Mouse (Mus musculus) midbrain, embryonic 12.5 days (tissue): ENCODE results near the gene L2hgdh. TPM values are rescaled to one million over a fixed set of nuclear protein-coding genes. Genes with fewer than 3 reads are reported as not detected.
A peak's percentile ranks its signal among the peaks of the same experiment; 100 is the strongest.
"Not testable (repeated sequence)": the region's sequence is repeated elsewhere in the genome, so short reads cannot be mapped to it uniquely, and the experiment has no call there.

Experiments
- ATAC-seq: fragments of 200-750 bp; cut with Nextera tagmentation; 2 replicates; pipeline ENCODE4 v1.8.0; 2017; ENCODE audit warnings: low read depth, moderate TSS enrichment, moderate library complexity; ENCODE audit not compliant: low FRiP score
- H3K27ac ChIP-seq: fragments of 300-500 bp; sonication (generic); replicated peaks from 2 replicates; pipeline ENCODE4 v1.5.1; 2016; ENCODE audit warnings: mild to moderate bottlenecking
- H3K27me3 ChIP-seq: fragments of 300-500 bp; sonication (generic); 2 replicates; pipeline ENCODE4 v1.6.1; 2016; ENCODE audit warnings: mild to moderate bottlenecking
- H3K36me3 ChIP-seq: fragments of 300-500 bp; sonication (generic); 2 replicates; pipeline ENCODE4 v1.6.1; 2016
- H3K4me1 ChIP-seq: fragments of 300-500 bp; sonication (generic); 2 replicates; pipeline ENCODE4 v1.6.1; 2016
- H3K4me2 ChIP-seq: fragments of 300-500 bp; sonication (generic); replicated peaks from 2 replicates; pipeline ENCODE4 v1.6.1; 2016; ENCODE audit warnings: mild to moderate bottlenecking, moderate library complexity
- H3K4me3 ChIP-seq: fragments of 300-500 bp; sonication (generic); 2 replicates; pipeline ENCODE4 v1.5.1; 2016; ENCODE audit warnings: mild to moderate bottlenecking
- H3K9ac ChIP-seq: fragments of 300-500 bp; sonication (generic); replicated peaks from 2 replicates; pipeline ENCODE4 v1.6.1; 2016; ENCODE audit warnings: mild to moderate bottlenecking, moderate library complexity
- H3K9me3 ChIP-seq: fragments of 300-500 bp; sonication (generic); 2 replicates; pipeline ENCODE4 v1.6.1; 2016; ENCODE audit warnings: mild to moderate bottlenecking
- WGBS: fragments of 180-500 bp; shearing (Covaris S2); methylation state at CpG from one replicate; pipeline ENCODE4 v1.1.7; 2016; 5-methylcytosine and 5-hydroxymethylcytosine counted together
- polyA plus RNA-seq: library from polyadenylated mRNA; unstranded; fragments of >200 nt; fragmentation: Nextera tagmentation; extraction: Ambion mirVana; gene quantifications from 2 replicates; pipeline ENCODE4 v1.2.1, GENCODE M21; 2016

The L2hgdh gene
- polyA plus RNA-seq, 1 experiment from 2014 or later = 12.4 TPM

DNA sequence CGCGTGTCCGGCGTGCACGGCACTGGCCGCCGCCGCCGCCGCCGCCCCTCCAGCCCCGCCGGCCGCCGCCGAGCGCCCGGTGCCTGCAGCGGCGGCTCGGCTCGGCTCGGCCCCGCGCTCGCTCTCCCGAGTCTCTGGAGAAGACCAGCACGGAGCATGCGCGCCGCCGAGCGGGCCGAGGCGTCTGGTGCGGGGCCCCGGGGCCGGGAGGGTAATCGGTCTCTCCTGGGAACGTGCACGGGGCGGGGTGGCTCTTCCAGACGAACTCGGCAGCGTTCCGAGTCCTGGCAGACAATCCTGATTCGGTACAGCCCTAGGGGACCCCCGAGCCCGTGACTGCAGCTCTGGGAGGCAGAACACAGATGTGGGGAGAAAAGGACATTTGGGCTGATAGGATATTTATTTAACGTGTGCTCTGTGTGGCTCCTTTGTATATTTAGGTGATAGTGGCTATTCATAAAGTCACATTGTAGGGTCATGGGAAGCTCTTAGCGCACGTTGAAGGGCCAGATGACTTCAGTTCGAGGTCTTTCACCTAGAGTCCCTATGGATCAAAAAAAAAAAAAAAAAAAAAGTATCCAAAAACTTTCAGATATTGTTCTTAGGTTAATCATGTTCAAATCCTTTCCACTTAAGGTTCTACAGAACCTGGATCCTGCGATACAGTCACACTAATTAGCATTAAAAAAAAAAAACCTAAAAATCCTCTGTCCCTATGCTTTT is 42.4 kb downstream of the L2hgdh start:
- peak overlapping the region; percentile 94 for H3K9ac ChIP-seq
- no peaks in the 10 kb centered on the region for H3K9me3 ChIP-seq
- H3K4me3 ChIP-seq = peak overlapping the region; percentile 80
- under 1% methylated on average over 31 of the region's 54 CpGs for WGBS
- H3K27ac ChIP-seq = peak overlapping the region; percentile 97
- H3K27me3 ChIP-seq = no peaks in the 10 kb centered on the region; the same call in 1 of the 2 replicates
- peak overlapping the region; percentile 80 for H3K4me2 ChIP-seq
- H3K36me3 ChIP-seq = no peaks in the 10 kb centered on the region
- peaks cover 12% of the 10 kb centered on the region for H3K4me1 ChIP-seq
- peak; percentile 95 for ATAC-seq

DNA sequence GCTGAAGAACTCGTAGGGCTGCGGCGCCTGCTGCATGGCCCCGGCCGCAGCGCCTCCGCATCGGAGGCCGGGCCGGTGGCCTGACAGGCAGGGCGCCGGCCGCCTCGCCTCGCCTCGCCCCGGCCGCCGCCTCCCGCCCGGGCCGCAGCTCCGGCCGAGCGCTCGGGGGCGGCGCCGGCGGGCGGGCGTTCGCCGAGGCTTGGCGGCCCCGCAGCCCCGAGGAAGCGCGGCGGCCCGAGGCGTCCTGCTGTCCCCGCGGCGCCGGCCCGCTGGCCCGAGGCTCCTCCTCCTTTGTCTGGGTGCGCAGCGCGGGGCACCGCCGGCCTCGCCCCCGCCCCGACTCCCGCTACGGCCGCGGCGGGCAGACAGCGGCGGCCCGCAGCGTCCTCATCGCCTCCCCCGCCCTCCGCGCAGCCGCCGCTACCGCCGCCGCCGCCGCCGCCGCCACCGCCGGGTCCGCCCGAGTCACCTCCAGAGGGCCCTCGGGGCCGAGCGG is 43.1 kb downstream of the L2hgdh start, which contains the start of gene Sos2:
Sos2 (minus strand) TSS at position 287 of the 496 bp plus-strand sequence.
- H3K9ac ChIP-seq = peak within 1 kb of the TSS; percentile 94
- H3K4me1 ChIP-seq = peaks cover 12% of the 10 kb centered on the region
- peak within 1 kb of the TSS; percentile 97 for H3K27ac ChIP-seq
- under 1% methylated on average over 42 of the region's 85 CpGs for WGBS
- H3K4me2 ChIP-seq = peak within 1 kb of the TSS; percentile 80
- peak; percentile 89 for ATAC-seq
- no peaks in the 10 kb centered on the region for H3K9me3 ChIP-seq
- H3K4me3 ChIP-seq = peak within 1 kb of the TSS; percentile 80
- no peaks in the 10 kb centered on the region; the same call in 1 of the 2 replicates for H3K27me3 ChIP-seq
- no peaks in the 10 kb centered on the region for H3K36me3 ChIP-seq

DNA sequence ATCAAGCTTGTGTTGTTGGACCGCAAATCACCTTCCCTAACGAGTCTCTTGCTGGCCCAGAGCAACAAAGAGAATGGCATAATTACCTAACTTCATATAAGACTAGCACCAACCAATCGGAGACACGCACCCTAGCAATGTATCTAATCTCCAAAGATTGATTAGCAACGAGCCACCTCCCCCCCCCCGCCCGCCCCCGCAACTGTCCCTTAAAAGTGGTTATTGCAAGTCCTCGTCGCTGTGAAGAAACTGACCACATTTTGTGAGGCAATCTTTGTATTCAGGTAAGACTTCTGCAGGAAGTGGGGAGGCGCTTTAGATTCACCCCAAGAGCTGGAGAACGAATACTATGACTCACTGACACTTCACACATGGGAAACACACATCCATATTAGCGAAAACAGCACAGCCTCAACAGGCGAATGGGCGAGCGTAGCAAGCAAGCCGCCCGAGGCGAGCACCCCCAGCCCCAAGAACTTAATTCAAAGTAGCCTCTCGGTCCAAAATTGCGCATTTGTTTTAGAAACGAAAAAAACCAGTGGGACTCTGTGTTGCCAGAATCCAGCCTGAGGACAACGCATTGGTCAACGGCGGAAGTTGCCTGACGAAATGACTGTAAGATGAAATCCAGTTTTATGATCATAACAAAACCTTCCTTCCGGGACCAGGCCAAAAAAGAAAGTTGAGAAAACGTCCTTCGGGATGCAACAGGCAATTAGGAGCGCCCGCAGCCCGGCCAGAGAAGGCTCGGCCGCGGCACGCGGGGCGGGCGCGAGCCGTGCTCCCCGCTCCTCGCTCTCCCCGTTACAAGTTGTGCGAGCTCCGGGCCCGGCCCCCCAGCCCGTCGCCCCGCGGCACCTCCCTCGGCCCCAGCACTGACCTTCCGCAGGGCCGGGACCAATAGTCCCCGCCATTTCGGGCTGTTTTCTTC is 43.8 kb downstream of the L2hgdh start:
- ATAC-seq = peak; percentile 58; the same call in 1 of the 2 replicates
- Histone ChIP-seq H3K4me1 (peaks cover 12% of the 10 kb centered on the region), H3K9me3 (no peaks in the 10 kb centered on the region), H3K27ac (peak overlapping the region; percentile 97), H3K4me3 (peak overlapping the region; percentile 80), H3K9ac (peak overlapping the region; percentile 94), H3K4me2 (peak overlapping the region; percentile 80), H3K36me3 (no peaks in the 10 kb centered on the region), H3K27me3 (no peaks in the 10 kb centered on the region; the same call in 1 of the 2 replicates)
- under 1% methylated on average over 56 of the region's 56 CpGs for WGBS

DNA sequence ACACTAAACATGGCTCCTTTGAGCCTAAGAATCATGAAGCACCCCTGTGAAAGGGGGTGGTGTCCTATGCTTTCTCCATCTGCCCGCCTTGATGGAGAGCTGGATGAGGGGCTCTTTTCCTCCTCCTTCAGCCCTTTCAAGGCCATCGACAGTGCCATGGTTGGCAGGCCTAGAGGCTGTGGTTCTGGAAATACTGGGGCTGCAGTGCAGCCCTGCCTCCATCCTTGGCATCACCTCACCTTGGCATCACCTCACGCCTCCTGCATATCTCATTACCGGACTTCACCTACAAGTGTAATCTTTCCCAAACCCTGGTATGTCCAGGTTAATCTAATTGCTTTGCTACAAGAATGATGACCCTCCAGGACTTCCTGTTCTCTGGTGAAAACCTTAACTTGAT is 48.5 kb downstream of the L2hgdh start:
- no peak for ATAC-seq
- peaks cover 12% of the 10 kb centered on the region for H3K4me1 ChIP-seq
- H3K36me3 ChIP-seq = no peaks in the 10 kb centered on the region
- H3K4me2 ChIP-seq = no peak overlapping the region
- H3K9me3 ChIP-seq = no peaks in the 10 kb centered on the region
- H3K4me3 ChIP-seq = no peak overlapping the region
- H3K27me3 ChIP-seq = no peaks in the 10 kb centered on the region
- H3K9ac ChIP-seq = no peak overlapping the region
- 88% methylated on average over 4 of the region's 4 CpGs for WGBS
- H3K27ac ChIP-seq = no peak overlapping the region

DNA sequence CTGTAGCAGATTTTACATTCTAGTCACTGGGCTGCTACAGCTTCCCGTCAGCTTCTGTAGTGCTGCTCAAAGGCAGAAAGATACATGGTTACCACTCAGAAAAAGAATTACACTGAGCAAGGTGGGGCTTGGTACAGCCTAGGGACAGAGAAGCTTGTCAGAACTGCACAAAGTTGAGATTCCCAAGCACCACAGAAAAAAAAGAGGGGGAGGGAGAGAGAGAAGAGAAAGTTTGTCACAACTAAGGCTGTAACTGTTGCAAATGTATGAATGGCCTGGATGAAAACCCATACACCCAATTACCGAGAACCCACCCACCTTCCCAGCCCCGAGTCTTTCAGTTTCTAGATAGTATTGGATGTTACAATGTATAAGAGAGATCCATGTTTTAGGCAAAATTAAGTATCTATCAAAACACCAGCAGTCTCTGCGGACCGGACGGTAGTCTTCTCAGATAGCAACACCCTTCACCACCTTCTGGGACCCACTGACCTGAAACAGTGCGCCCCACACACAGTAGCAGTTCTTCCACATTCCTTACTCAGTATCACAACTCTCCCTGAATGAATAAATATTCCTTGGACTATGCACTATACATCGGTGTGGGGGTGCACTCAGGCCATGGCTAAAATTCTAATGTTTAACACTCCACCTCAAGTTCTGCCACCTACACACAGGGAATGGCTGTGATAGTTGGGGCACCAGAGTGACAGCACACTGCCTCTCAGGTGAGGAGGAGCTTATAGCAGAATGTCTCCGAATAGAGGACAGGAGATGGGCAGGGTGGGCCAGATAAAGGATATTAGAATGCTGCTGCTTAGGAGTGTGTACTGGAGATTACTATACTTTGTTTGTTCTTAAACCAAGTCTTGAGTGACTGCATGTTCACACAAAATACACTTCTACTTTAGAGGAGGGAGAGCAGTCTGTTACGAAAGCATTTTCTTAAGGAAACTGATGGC is 49.8 kb downstream of the L2hgdh start:
- no peak overlapping the region for H3K27ac ChIP-seq
- no peaks in the 10 kb centered on the region for H3K36me3 ChIP-seq
- H3K9me3 ChIP-seq = no peaks in the 10 kb centered on the region
- H3K4me1 ChIP-seq = peaks cover 3% of the 10 kb centered on the region; the same call in 1 of the 2 replicates
- no peak overlapping the region for H3K9ac ChIP-seq
- no peaks in the 10 kb centered on the region for H3K27me3 ChIP-seq
- ATAC-seq = no peak
- 90% methylated on average over 10 of the region's 10 CpGs for WGBS
- H3K4me2 ChIP-seq = no peak overlapping the region
- no peak overlapping the region for H3K4me3 ChIP-seq

DNA sequence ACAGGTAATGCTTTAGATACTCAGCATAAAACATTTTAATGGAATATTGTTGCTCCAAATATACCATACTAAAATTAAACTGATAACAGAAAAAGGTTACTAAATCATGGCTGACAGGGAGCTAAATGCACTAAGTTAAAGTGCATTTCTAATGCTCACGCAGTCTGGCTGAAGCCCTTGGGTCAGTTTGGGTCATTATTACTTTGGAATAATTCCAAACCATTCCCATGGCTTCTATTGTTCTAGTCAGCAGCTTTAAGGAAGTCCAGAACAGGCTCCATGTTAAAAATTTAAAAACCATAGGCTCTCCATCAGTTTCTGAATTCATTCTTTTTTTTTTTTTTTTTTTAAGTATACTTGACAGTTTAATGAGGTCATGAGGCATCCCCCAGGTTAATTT is 50.5 kb downstream of the L2hgdh start:
- no peak overlapping the region for H3K27ac ChIP-seq
- ATAC-seq = no peak
- H3K36me3 ChIP-seq = no peaks in the 10 kb centered on the region
- no peak overlapping the region for H3K4me3 ChIP-seq
- H3K4me2 ChIP-seq = no peak overlapping the region
- H3K9ac ChIP-seq = no peak overlapping the region
- 0 out of 2 replicates have a peak, but pooled peaks cover 2% of the 10 kb centered on the region for H3K4me1 ChIP-seq
- H3K9me3 ChIP-seq = no peaks in the 10 kb centered on the region
- no peaks in the 10 kb centered on the region for H3K27me3 ChIP-seq
- WGBS = 84% methylated on average over 1 of the region's 1 CpGs

DNA sequence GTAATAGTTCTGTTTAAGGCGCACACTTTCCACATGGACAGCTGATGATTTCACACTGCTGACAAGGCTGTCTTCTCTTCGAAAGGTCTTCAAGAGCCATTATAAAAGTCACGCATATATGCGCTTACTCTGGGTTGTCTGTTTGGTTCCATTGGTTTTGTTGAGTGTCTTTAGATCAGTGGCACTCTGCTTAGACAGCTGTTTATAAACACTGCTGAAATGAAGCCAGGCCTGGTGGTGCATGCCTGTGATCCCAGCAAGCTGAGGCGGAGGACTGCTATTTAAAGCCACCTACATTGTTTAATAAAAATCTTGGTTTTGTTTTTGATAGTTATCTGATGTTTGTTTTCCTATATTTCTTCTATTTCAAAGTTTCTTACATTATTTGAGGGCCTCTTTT is 58.0 kb downstream of the L2hgdh start:
- H3K4me3 ChIP-seq = no peak overlapping the region
- no peaks in the 10 kb centered on the region for H3K4me1 ChIP-seq
- no peak overlapping the region for H3K27ac ChIP-seq
- no peaks in the 10 kb centered on the region for H3K27me3 ChIP-seq
- H3K9me3 ChIP-seq = peaks cover 7% of the 10 kb centered on the region; the same call in 1 of the 2 replicates
- H3K4me2 ChIP-seq = no peak overlapping the region
- H3K9ac ChIP-seq = no peak overlapping the region
- ATAC-seq = no peak
- peaks cover 5% of the 10 kb centered on the region; the same call in 1 of the 2 replicates for H3K36me3 ChIP-seq
- 98% methylated on average over 5 of the region's 5 CpGs for WGBS

DNA sequence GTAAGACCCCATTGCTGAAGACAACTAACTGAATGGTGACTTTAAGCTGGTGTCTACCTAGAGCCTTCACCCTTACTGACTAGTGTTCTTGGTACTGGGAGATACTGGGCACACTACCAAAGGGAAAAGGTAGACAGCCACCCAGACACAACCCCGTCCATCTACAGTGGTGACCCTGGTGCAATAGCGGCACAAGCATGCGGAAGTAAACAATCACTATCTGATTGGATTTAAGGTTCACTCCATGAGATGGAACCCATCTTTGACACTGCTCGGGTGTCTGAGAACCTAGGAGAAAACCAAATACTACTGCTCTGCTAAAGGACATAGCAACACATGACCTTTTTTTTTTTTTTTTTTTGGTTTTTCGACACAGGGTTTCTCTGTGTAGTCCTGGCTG is 63.0 kb downstream of the L2hgdh start:
- no peak for ATAC-seq
- WGBS = 94% methylated on average over 5 of the region's 5 CpGs
- peaks cover 5% of the 10 kb centered on the region; the same call in 1 of the 2 replicates for H3K36me3 ChIP-seq

DNA sequence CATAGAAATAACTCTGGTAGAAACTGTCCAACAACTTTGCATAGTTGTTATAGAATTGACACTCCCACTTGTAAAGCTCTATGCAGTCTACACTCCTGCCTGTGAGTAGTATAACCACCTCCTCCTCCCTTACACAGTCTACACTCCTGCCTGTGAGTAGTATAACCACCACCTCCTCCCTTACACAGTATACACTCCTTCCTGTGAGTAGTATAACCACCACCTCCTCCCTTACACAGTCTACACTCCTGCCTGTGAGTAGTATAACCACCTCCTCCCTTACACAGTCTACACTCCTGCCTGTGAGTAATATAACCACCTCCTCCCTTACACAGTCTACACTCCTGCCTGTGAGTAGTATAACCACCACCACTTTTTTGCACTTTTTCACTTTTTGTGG is 70.7 kb downstream of the L2hgdh start:
- H3K4me3 ChIP-seq = not testable (repeated sequence)

More for the DNA sequence above, 63.0 kb downstream of the L2hgdh start:
- no peak overlapping the region for H3K4me2 ChIP-seq
- no peak overlapping the region for H3K27ac ChIP-seq
- H3K4me3 ChIP-seq = no peak overlapping the region
- H3K9ac ChIP-seq = no peak overlapping the region
- H3K4me1 ChIP-seq = no peaks in the 10 kb centered on the region
- H3K27me3 ChIP-seq = no peaks in the 10 kb centered on the region
- peaks cover 11% of the 10 kb centered on the region; the same call in 1 of the 2 replicates for H3K9me3 ChIP-seq

DNA sequence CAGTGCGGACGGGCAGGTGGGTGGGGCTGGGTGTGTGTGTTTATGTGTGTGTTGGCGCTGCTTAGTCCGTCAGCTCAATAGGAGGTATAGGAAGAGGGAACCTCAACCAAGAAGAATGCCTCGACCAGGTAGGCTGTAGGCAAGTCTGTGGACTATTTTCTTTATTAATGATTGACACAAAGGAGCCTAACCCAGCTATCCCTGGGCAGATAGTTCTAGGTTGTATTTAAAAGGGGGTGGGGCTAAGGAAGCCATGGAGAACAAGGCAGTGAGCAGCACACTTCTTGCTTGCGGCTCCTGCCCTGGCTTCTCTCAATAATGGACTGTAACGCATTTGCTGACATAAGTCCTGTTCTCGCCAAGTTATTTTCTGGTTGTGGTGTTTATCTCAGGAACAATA is 75.2 kb downstream of the L2hgdh start:
- Histone ChIP-seq H3K9me3 (peaks cover 4% of the 10 kb centered on the region), H3K4me3 (no peak overlapping the region), H3K4me1 (no peaks in the 10 kb centered on the region), H3K36me3 (peaks cover 33% of the 10 kb centered on the region), H3K27me3 (no peaks in the 10 kb centered on the region), H3K4me2 (no peak overlapping the region), H3K9ac (no peak overlapping the region), H3K27ac (no peak overlapping the region)
- 90% methylated on average over 8 of the region's 8 CpGs for WGBS
- no peak for ATAC-seq

More for the DNA sequence above, 70.7 kb downstream of the L2hgdh start:
- not testable (repeated sequence) for H3K9me3 ChIP-seq, H3K9ac ChIP-seq, H3K4me2 ChIP-seq, H3K27me3 ChIP-seq, H3K27ac ChIP-seq, H3K4me1 ChIP-seq
- H3K36me3 ChIP-seq = peaks cover 22% of the 10 kb centered on the region
- peak; percentile 80 for ATAC-seq
